Mouse (Mus musculus) midbrain, postnatal 0 days (tissue): Measurements from ENCODE around the gene Ubash3a. TPM values are rescaled to one million over a fixed set of nuclear protein-coding genes. Genes with fewer than 3 reads are reported as not detected.
A peak's percentile ranks its signal among the peaks of the same experiment; 100 is the strongest.

Experiments
- ATAC-seq: fragments of 200-750 bp; cut with Nextera tagmentation; 2 replicates; pipeline ENCODE4 v1.8.0; 2017; ENCODE audit warnings: moderate number of reproducible peaks, mild to moderate bottlenecking, moderate TSS enrichment, moderate library complexity; ENCODE audit not compliant: low FRiP score
- DNase-seq: peaks from one replicate; pipeline ENCODE4 v3.0.0-alpha.2; 2015; ENCODE audit warnings: low spot score
- H3K27ac ChIP-seq: fragments of 300-500 bp; sonication (generic); 2 replicates; pipeline ENCODE4 v1.5.1; 2014; ENCODE audit warnings: low read depth, mild to moderate bottlenecking, low read length, mixed read lengths
- H3K27me3 ChIP-seq: fragments of 300-500 bp; sonication (generic); 2 replicates; pipeline ENCODE4 v1.6.1; 2014; ENCODE audit warnings: low read length, control low read depth, mixed read lengths; ENCODE audit not compliant: insufficient read depth
- H3K36me3 ChIP-seq: fragments of 300-500 bp; sonication (generic); 2 replicates; pipeline ENCODE4 v1.6.1; 2014; ENCODE audit warnings: low read length, control low read depth, mixed read lengths; ENCODE audit not compliant: insufficient read depth
- H3K4me1 ChIP-seq: fragments of 300-500 bp; sonication (generic); 2 replicates; pipeline ENCODE4 v1.6.1; 2014; ENCODE audit warnings: mild to moderate bottlenecking, control low read depth, antibody characterized with exemption, low read length, mixed read lengths; ENCODE audit not compliant: insufficient read depth
- H3K4me2 ChIP-seq: fragments of 300-500 bp; sonication (generic); 2 replicates; pipeline ENCODE4 v1.6.1; 2014; ENCODE audit warnings: low read depth, mild to moderate bottlenecking, low read length, mixed read lengths; ENCODE audit not compliant: poor library complexity, severe bottlenecking
- H3K4me3 ChIP-seq: fragments of 300-500 bp; sonication (generic); 2 replicates; pipeline ENCODE4 v1.5.1; 2014; ENCODE audit warnings: low read depth, mild to moderate bottlenecking, low read length, moderate library complexity
- H3K9ac ChIP-seq: fragments of 300-500 bp; sonication (generic); replicated peaks from 2 replicates; pipeline ENCODE4 v1.6.1; 2014; ENCODE audit warnings: mild to moderate bottlenecking, low read length, moderate library complexity, mixed read lengths; ENCODE audit not compliant: poor library complexity, severe bottlenecking
- H3K9me3 ChIP-seq: fragments of 300-500 bp; sonication (generic); 2 replicates; pipeline ENCODE4 v1.6.1; 2016; ENCODE audit warnings: low read length, control low read depth
- CTCF ChIP-seq: IDR thresholded peaks from 2 replicates; pipeline ENCODE4 v1.5.1; 2016; ENCODE audit warnings: antibody characterized with exemption, mild to moderate bottlenecking
- WGBS: fragments of 180-500 bp; shearing (Covaris S2); extraction: QIAGEN DNeasy Blood & Tissue Kit; methylation state at CpG from one replicate; pipeline ENCODE4 v1.1.7; 2014; 5-methylcytosine and 5-hydroxymethylcytosine counted together
- polyA plus RNA-seq: library from polyadenylated mRNA; unstranded; fragments of >200 nt; fragmentation: Nextera tagmentation; extraction: Ambion mirVana; gene quantifications from 2 replicates; pipeline ENCODE4 v1.2.1, GENCODE M21; 2015
- total RNA-seq: library from RNA; depleted of rRNA; stranded (reverse); fragments of >200 nt; gene quantifications from 2 replicates; pipeline ENCODE4 v1.2.3, GENCODE M21; 2014

Ubash3a gene
- total and polyA plus RNA-seq, 2 experiments from 2014 or later = not detected

DNA sequence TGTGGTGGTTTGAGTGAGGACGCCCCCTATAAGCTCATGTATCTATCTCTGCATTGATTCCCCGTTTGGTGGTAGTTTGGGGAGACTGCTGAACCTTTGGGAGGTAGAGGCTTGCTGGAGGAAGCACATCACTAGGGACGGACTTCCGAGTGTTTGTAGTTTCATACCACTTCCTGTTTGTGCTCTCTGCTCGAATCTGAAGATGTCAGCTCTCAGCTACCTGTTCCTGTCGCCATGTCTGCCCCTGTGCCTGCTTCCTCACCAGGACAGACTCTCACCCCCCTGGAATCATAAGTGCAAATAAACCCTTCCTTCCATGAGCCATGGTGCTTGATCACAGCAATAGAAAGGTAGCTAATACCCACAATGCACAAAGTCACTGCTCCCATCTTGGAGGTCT lies 67.5 kb downstream of the Ubash3a start:
- H3K27me3 ChIP-seq = no peaks in the 10 kb centered on the region
- H3K4me3 ChIP-seq = no peak overlapping the region
- no peak for TF ChIP-seq CTCF
- H3K9ac ChIP-seq = no peak overlapping the region
- H3K9me3 ChIP-seq = no peaks in the 10 kb centered on the region
- no peak overlapping the region for H3K27ac ChIP-seq
- no peak for ATAC-seq
- no peaks in the 10 kb centered on the region for H3K36me3 ChIP-seq
- no peak for DNase-seq
- 74% methylated on average over 6 of the region's 6 CpGs for WGBS
- peaks cover 3% of the 10 kb centered on the region; the same call in 1 of the 2 replicates for H3K4me1 ChIP-seq
- H3K4me2 ChIP-seq = no peak overlapping the region

DNA sequence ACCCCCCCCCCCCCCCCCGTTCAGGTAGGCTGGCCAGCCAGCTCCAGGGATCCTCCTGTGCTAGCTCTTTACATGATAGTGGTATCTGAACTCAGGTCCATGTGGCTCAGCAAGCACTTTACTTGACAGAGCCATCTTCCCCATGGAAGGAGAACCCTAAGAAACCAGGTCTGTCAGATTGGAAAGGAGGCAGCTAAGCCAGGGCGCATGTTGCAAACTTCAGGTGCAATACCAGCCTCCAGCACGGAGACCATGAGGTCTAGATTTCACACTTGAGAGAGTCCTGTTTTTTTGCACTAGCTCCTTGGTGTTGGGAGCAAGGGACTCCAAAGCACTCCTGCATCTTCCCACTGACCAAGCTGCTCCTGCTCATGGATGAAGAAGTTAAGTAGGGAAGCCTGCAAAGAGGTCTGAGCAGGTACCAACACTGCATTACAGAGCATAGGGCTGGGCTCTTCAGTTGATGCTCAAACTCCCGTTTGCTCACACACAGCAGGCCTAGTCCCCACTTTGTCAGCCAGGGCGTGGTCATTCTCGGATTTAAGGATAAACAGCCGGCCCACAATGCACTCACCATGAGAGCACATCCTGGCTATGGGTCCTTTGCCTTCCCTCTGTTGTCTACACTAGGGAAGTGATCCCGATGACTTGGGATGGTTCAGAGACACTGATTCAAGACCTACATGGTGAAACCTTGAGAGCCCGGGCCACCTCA lies 68.7 kb downstream of the Ubash3a start:
- Histone ChIP-seq H3K4me1 (peaks cover 3% of the 10 kb centered on the region; the same call in 1 of the 2 replicates), H3K27ac (peak overlapping the region; percentile 66), H3K9ac (peak overlapping the region; percentile 37; the same call in 1 of the 2 replicates), H3K4me3 (peak overlapping the region; percentile 46), H3K9me3 (no peaks in the 10 kb centered on the region), H3K4me2 (peak overlapping the region; percentile 77), H3K36me3 (no peaks in the 10 kb centered on the region), H3K27me3 (no peaks in the 10 kb centered on the region)
- TF ChIP-seq CTCF = no peak
- DNase-seq (no peak), ATAC-seq (no peak)
- 27% methylated on average over 9 of the region's 9 CpGs for WGBS

DNA sequence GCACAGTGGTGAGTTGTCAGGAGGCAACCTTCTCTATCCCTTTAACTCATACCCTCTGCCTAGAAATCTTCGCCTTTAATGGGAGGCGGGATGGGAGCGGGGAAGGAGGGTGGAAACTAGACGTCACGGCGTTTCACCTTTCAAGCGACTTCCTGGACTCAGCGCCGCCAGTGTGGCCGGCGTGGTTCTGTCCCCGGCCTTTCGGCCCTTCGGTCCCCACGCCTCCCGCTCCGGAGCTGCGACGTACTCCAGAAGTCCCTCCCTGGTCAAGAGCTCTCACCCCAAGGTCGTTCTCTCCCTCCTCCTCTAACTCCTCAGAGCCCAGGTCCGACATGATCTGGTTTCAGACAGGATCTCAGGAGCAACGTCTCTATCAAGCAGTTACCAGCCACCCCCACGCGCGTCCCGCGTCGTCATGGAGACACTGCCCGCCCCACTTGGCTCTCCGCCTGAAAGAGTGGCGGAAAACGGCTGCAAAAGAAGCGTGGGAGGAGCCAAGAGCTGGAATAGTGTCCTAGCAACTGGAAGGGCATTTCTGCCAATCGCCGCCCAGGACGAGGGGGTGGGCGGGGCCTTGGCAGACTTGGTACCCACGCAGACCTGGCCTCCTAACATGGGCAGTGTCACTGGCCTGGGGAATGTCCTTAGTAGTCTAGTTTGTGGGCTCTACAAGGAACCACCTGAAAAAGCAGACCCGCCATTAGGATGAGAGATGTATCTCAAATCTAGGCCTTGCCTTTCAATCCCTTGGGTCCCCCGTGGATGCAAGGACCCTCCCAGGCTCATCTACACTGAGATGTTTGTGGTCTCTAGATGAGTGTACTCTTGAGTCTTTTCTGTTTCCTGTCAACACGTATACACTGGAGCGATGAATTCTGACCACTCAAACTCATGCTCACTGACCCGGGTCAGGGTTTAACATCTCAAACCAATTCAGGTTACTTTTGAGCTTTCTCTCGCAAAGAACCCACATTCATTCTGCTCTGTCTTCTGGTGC lies 69.5 kb downstream of the Ubash3a start, which contains the start of gene Rsph1:
TSS of gene Rsph1 (minus strand) at position 462 of the 997 bp plus-strand sequence.
- WGBS = 10% methylated on average over 44 of the region's 44 CpGs
- H3K4me2 ChIP-seq = peak within 1 kb of the TSS; percentile 77
- ATAC-seq (peak; percentile 92), DNase-seq (peak; percentile 96)
- peaks cover 3% of the 10 kb centered on the region; the same call in 1 of the 2 replicates for H3K4me1 ChIP-seq
- no peaks in the 10 kb centered on the region for H3K27me3 ChIP-seq
- H3K9me3 ChIP-seq = no peaks in the 10 kb centered on the region
- TF ChIP-seq CTCF = no peak
- H3K27ac ChIP-seq = peak within 1 kb of the TSS; percentile 66
- H3K36me3 ChIP-seq = no peaks in the 10 kb centered on the region
- H3K4me3 ChIP-seq = peak within 1 kb of the TSS; percentile 46
- peak within 1 kb of the TSS; percentile 37 for H3K9ac ChIP-seq

DNA sequence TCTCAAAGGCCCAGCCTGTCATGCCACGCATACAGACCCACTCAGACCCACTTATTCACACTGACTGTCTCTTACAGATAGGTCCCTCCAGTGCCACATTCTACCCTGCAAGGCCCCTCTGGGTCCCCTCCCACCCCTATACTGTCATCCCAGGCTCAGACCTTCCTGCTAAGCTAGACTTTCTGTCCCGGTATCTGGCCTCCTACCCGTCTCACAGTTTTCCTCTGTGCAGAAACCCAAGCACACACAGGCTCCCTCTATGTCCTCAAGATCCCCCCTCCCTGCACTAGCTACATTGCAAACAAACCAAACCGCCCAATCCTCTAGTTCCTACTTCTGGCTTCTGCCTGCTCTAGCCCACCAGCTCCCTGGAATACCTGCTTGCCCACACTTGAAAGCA lies 70.3 kb downstream of the Ubash3a start:
- H3K4me3 ChIP-seq = no peak overlapping the region

DNA sequence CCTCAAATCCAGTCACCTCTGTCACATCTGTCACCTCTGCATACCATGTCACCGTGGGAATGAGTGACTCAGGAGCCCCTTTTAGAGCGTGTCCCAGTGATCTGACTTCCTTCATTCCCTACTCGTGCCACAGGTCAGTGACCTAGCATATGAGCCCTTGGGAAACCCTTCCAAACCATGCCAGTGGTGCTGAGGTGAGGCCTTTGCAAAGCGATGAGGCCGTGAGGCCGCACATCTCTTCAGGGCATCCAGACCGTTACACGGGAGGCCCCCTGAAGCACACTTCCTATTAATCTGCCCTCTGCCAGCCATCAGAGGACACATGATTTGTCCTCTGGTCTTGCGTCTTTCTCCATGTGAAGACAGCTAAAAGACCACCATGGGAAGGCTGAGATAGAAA lies 71.9 kb downstream of the Ubash3a start:
- Histone ChIP-seq H3K36me3 (no peaks in the 10 kb centered on the region), H3K4me3 (no peak overlapping the region), H3K27ac (no peak overlapping the region), H3K4me2 (no peak overlapping the region), H3K9ac (no peak overlapping the region), H3K4me1 (peaks cover 6% of the 10 kb centered on the region; the same call in 1 of the 2 replicates), H3K27me3 (no peaks in the 10 kb centered on the region), H3K9me3 (no peaks in the 10 kb centered on the region)
- DNase-seq (no peak), ATAC-seq (no peak)
- TF ChIP-seq CTCF = no peak
- WGBS = 81% methylated on average over 9 of the region's 9 CpGs

More for the DNA sequence above, 70.3 kb downstream of the Ubash3a start:
- DNase-seq = no peak
- Histone ChIP-seq H3K27me3 (no peaks in the 10 kb centered on the region), H3K4me1 (peaks cover 6% of the 10 kb centered on the region; the same call in 1 of the 2 replicates), H3K4me2 (no peak overlapping the region), H3K27ac (no peak overlapping the region), H3K9me3 (no peaks in the 10 kb centered on the region), H3K9ac (no peak overlapping the region), H3K36me3 (no peaks in the 10 kb centered on the region)
- no peak for TF ChIP-seq CTCF
- 78% methylated on average over 4 of the region's 4 CpGs for WGBS
- no peak for ATAC-seq
